Mouse (Mus musculus): ENCODE data around the gene Apopt1. TPM values are rescaled to one million over a fixed set of nuclear protein-coding genes. Genes with fewer than 3 reads are reported as not detected.

Gene Apopt1
- polyA plus RNA-seq, 1 experiment, result 54.6 TPM

- Histone ChIP-seq H3K27me3 (ENCODE audit: control insufficient read depth, insufficient read depth, insufficient read length) (no peaks in the 10 kb centered on the region), H3K36me3 (ENCODE audit: control insufficient read depth, insufficient read depth) (peaks cover 3% of the 10 kb centered on the region), H3K79me2 (ENCODE audit: control insufficient read depth, insufficient read depth) (peaks cover 10% of the 10 kb centered on the region), H3K4me2 (ENCODE audit: low read depth) (no peak overlapping the region), H3ac (ENCODE audit: control insufficient read depth, insufficient read length) (no peak overlapping the region), H3K4me3 (no peak overlapping the region)
- TF ChIP-seq TCF3 (IDR thresholded peaks at IDR 0.05; ENCODE audit: insufficient read length, low read depth), result no peak
- TF ChIP-seq TCF12 (IDR thresholded peaks at IDR 0.05; ENCODE audit: insufficient read depth, poor library complexity, severe bottlenecking), result no peak
- no peak for TF ChIP-seq MYOD1 (IDR thresholded peaks at IDR 0.05; ENCODE audit: control insufficient read depth in 1 of 3, insufficient read length in 2 of 3, low read depth in 2 of 3)
- TF ChIP-seq MAX (IDR thresholded peaks at IDR 0.05; ENCODE audit: low read depth), result no peak
- TF ChIP-seq POLR2A (IDR thresholded peaks at IDR 0.05; ENCODE audit: insufficient read length, low read depth), result no peak
- no peak for TF ChIP-seq USF1 (IDR thresholded peaks at IDR 0.05; ENCODE audit: low read depth)
- no peak for TF ChIP-seq CEBPB (IDR thresholded peaks at IDR 0.05; ENCODE audit: insufficient read depth, poor library complexity, severe bottlenecking)
- no peak for TF ChIP-seq MYOG (IDR thresholded peaks at IDR 0.05; ENCODE audit: control insufficient read depth in 1 of 3, insufficient read depth in 1 of 3, insufficient read length in 2 of 3, low read depth in 2 of 3)
- no peak for TF ChIP-seq SRF (IDR thresholded peaks at IDR 0.05; ENCODE audit: control insufficient read depth, insufficient read length, low read depth)
- TF ChIP-seq REST (IDR thresholded peaks at IDR 0.05; ENCODE audit: insufficient read depth, insufficient read length), result no peak
- no peak for TF ChIP-seq E2F4 (IDR thresholded peaks at IDR 0.05; ENCODE audit: insufficient read depth)
- no peak for TF ChIP-seq POLR2AphosphoS2 (IDR thresholded peaks at IDR 0.05; ENCODE audit: insufficient read length, low read depth)
These were observed 7.2 kb downstream of the Apopt1 start for GRCm38 (mm10) chr12:111720222-111720621.

DNA sequence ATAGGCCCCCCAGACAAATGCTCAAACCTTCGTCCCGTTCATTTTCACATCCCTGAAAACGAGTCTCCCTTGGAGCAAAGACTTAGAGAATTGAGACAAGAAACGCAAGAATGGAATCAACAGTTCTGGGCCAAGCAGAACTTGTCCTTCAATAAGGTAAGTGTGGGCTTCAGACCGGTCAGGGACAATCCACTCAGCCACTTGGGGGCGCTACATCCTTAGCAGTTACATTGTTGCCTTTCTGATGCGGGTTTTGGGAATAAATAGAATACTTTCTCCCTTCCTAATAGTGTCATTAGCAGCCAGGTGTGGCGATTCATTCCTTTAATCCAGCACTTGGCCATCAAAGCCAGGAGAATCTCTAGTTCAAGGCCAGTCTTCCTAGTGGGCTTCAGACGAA, 9.6 kb downstream of the Apopt1 start:
- Histone ChIP-seq H3K4me2 (ENCODE audit: low read depth) (no peak overlapping the region), H3K4me3 (no peak overlapping the region), H3K36me3 (ENCODE audit: control insufficient read depth, insufficient read depth) (peaks cover 3% of the 10 kb centered on the region), H3K79me2 (ENCODE audit: control insufficient read depth, insufficient read depth) (no peaks in the 10 kb centered on the region), H3ac (ENCODE audit: control insufficient read depth, insufficient read length) (no peak overlapping the region), H3K27me3 (ENCODE audit: control insufficient read depth, insufficient read depth, insufficient read length) (no peaks in the 10 kb centered on the region)
- no peak for TF ChIP-seq E2F4 (IDR thresholded peaks at IDR 0.05; ENCODE audit: insufficient read depth)
- TF ChIP-seq REST (IDR thresholded peaks at IDR 0.05; ENCODE audit: insufficient read depth, insufficient read length), result no peak
- no peak for TF ChIP-seq POLR2A (IDR thresholded peaks at IDR 0.05; ENCODE audit: insufficient read length, low read depth)
- no peak for TF ChIP-seq USF1 (IDR thresholded peaks at IDR 0.05; ENCODE audit: low read depth)

- H3K79me2 ChIP-seq (ENCODE audit: control insufficient read depth, insufficient read depth), result no peaks in the 10 kb centered on the region
- H3K4me3 ChIP-seq, result no peak overlapping the region
- no peak overlapping the region for H3ac ChIP-seq (ENCODE audit: control insufficient read depth, insufficient read length)
- peaks cover 3% of the 10 kb centered on the region for H3K36me3 ChIP-seq (ENCODE audit: control insufficient read depth, insufficient read depth)
- no peak for TF ChIP-seq E2F4 (IDR thresholded peaks at IDR 0.05; ENCODE audit: insufficient read depth)
- TF ChIP-seq SRF (IDR thresholded peaks at IDR 0.05; ENCODE audit: control insufficient read depth, insufficient read length, low read depth), result no peak
- TF ChIP-seq POLR2A (IDR thresholded peaks at IDR 0.05; ENCODE audit: insufficient read length, low read depth), result no peak
- TF ChIP-seq MYOG (IDR thresholded peaks at IDR 0.05; ENCODE audit: control insufficient read depth in 1 of 3, insufficient read depth in 1 of 3, insufficient read length in 2 of 3, low read depth in 2 of 3), result no peak
- no peak for TF ChIP-seq CEBPB (IDR thresholded peaks at IDR 0.05; ENCODE audit: insufficient read depth, poor library complexity, severe bottlenecking)
- no peak for TF ChIP-seq USF1 (IDR thresholded peaks at IDR 0.05; ENCODE audit: low read depth)
- TF ChIP-seq TCF12 (IDR thresholded peaks at IDR 0.05; ENCODE audit: insufficient read depth, poor library complexity, severe bottlenecking), result no peak
- TF ChIP-seq POLR2AphosphoS2 (IDR thresholded peaks at IDR 0.05; ENCODE audit: insufficient read length, low read depth), result no peak
- no peak for TF ChIP-seq MAX (IDR thresholded peaks at IDR 0.05; ENCODE audit: low read depth)
- TF ChIP-seq TCF3 (IDR thresholded peaks at IDR 0.05; ENCODE audit: insufficient read length, low read depth), result no peak
- no peak for TF ChIP-seq REST (IDR thresholded peaks at IDR 0.05; ENCODE audit: insufficient read depth, insufficient read length)
- no peak for TF ChIP-seq MYOD1 (IDR thresholded peaks at IDR 0.05; ENCODE audit: control insufficient read depth in 1 of 3, insufficient read length in 2 of 3, low read depth in 2 of 3)
- no peaks in the 10 kb centered on the region for H3K27me3 ChIP-seq (ENCODE audit: control insufficient read depth, insufficient read depth, insufficient read length)
- H3K4me2 ChIP-seq (ENCODE audit: low read depth), result no peak overlapping the region
These were observed 11.7 kb downstream of the Apopt1 start for GRCm38 (mm10) chr12:111724638-111725337.

DNA sequence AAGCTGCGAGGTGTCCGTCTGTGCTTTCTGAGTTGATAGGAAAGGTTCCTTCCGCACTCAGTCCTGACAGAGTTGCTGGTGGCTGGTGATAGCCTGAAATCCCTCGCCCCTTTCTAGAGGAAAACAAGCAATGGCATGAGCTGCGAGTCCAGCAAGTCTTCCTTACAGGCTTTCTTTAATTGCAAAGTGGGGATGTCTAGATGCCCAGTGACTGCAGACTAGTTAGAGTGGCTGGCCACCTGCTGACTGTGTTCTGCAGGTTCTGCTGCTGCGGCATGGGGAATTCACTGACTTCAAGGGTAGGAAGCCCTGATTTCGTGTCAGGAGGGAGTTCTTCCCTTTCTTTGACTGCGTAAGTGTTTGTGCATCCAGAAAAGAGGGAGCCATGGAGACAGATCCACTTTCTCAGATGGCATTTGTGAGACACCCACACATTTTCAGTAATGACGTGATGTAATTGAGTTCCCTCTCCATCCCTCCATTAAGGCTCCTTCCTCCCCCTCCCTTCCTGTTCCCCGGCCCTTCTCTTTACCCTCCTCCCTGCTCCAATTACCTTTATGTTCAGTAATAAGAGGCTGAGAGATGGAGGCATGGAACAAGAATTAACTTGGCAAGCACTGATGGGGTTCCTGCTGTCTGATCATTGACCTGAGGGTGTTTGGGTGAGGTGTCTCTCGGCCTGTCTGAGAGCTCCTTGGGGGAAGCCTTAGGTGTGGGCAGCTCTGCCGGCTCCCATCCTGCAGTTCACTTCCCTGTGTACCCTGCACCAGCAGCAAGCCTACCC, 12.5 kb downstream of the Apopt1 start:
- Histone ChIP-seq H3ac (ENCODE audit: control insufficient read depth, insufficient read length) (no peak overlapping the region), H3K27me3 (ENCODE audit: control insufficient read depth, insufficient read depth, insufficient read length) (no peaks in the 10 kb centered on the region), H3K79me2 (ENCODE audit: control insufficient read depth, insufficient read depth) (no peaks in the 10 kb centered on the region), H3K36me3 (ENCODE audit: control insufficient read depth, insufficient read depth) (peaks cover 3% of the 10 kb centered on the region), H3K4me2 (ENCODE audit: low read depth) (no peak overlapping the region), H3K4me3 (no peak overlapping the region)
- TF ChIP-seq E2F4 (IDR thresholded peaks at IDR 0.05; ENCODE audit: insufficient read depth) (no peak), MYOD1 (IDR thresholded peaks at IDR 0.05; ENCODE audit: control insufficient read depth in 1 of 3, insufficient read length in 2 of 3, low read depth in 2 of 3) (no peak), POLR2A (IDR thresholded peaks at IDR 0.05; ENCODE audit: insufficient read length, low read depth) (no peak), MYOG (IDR thresholded peaks at IDR 0.05; ENCODE audit: control insufficient read depth in 1 of 3, insufficient read depth in 1 of 3, insufficient read length in 2 of 3, low read depth in 2 of 3) (no peak), POLR2AphosphoS2 (IDR thresholded peaks at IDR 0.05; ENCODE audit: insufficient read length, low read depth) (no peak)

DNA sequence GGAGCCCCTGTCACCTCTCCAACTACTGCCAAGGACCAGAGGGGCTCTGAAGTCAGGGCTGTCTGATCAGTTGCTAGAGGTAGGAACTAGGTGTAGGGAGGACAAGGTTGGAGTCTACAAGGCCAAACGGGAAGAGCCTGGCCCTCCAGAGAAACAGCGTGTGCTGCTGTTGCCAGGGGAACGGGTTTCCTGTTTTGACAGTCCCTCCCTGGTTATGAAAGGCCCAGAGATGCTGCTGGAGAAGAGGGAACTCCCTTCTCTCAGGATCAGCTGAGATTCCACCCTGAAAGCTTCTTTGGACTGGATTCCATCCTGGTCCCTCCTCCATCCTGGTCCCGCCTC, 13.0 kb downstream of the Apopt1 start:
- no peaks in the 10 kb centered on the region for H3K27me3 ChIP-seq (ENCODE audit: control insufficient read depth, insufficient read depth, insufficient read length)
- no peak overlapping the region for H3ac ChIP-seq (ENCODE audit: control insufficient read depth, insufficient read length)
- TF ChIP-seq POLR2A (IDR thresholded peaks at IDR 0.05; ENCODE audit: insufficient read length, low read depth) (no peak), TCF3 (IDR thresholded peaks at IDR 0.05; ENCODE audit: insufficient read length, low read depth) (no peak), REST (IDR thresholded peaks at IDR 0.05; ENCODE audit: insufficient read depth, insufficient read length) (no peak), MYOD1 (IDR thresholded peaks at IDR 0.05; ENCODE audit: control insufficient read depth in 1 of 3, insufficient read length in 2 of 3, low read depth in 2 of 3) (no peak), MYOG (IDR thresholded peaks at IDR 0.05; ENCODE audit: control insufficient read depth in 1 of 3, insufficient read depth in 1 of 3, insufficient read length in 2 of 3, low read depth in 2 of 3) (no peak), E2F4 (IDR thresholded peaks at IDR 0.05; ENCODE audit: insufficient read depth) (no peak), TCF12 (IDR thresholded peaks at IDR 0.05; ENCODE audit: insufficient read depth, poor library complexity, severe bottlenecking) (no peak), SRF (IDR thresholded peaks at IDR 0.05; ENCODE audit: control insufficient read depth, insufficient read length, low read depth) (no peak), CEBPB (IDR thresholded peaks at IDR 0.05; ENCODE audit: insufficient read depth, poor library complexity, severe bottlenecking) (no peak), MAX (IDR thresholded peaks at IDR 0.05; ENCODE audit: low read depth) (no peak)
- no peak overlapping the region for H3K4me2 ChIP-seq (ENCODE audit: low read depth)
- H3K79me2 ChIP-seq (ENCODE audit: control insufficient read depth, insufficient read depth), result no peaks in the 10 kb centered on the region
- no peak overlapping the region for H3K4me3 ChIP-seq
- peaks cover 3% of the 10 kb centered on the region for H3K36me3 ChIP-seq (ENCODE audit: control insufficient read depth, insufficient read depth)

All from myocyte (in vitro differentiated cells).